Mouse (Mus musculus) ovary, adult 2 months (tissue): ENCODE measurements around the gene Stip1. TPM values are rescaled to one million over a fixed set of nuclear protein-coding genes. Genes with fewer than 3 reads are reported as not detected.

Experiments used
- polyA plus RNA-seq: library from polyadenylated mRNA; depleted of rRNA; stranded (reverse); fragments of >200 nt; gene quantifications from 2 replicates; pipeline ENCODE4 v1.2.3, GENCODE M21; 2012; rRNA removed

The Stip1 gene
- 63.8 and 71.7 TPM in 2 replicates for polyA plus RNA-seq

DNA sequence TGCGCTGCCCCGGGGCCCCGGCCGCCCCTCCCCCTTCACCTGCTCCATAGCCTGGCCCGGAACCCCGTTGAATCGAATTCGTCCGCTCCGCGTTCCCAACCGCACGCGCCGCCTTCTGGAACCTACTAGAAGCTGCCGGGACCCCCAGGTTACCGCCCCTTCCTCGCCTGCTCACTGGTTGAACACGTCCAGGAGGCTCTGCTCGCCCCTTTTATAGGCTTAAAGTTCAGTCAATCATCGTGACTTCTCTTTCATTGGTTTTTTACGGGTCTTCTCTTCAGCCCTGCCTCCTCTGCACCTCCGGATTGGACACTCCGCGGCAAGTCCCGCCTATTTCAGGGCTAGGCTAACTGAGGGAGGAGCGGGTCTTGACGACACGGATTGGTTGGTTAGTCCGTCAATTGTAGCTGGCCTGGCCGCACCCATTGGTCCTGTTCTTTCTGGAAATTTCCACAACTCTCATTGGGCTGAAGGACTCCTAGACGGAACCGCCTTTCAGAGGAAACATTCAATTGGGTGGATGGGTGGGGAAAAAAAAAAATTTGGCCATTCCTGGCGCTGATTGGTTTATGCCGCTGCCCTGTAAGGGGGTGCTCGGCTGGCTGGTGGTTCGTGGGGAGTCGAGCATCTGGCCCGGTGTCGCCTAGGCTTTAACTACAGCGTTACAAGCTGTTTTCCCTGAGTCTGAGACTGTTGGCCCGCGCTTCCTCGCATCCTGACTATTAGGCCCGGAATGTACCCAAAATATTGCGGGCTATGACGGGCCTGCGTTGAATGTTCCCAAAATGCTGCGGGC, at the start of gene Stip1:
Gene Stip1 (minus strand): TSS at position 127 of the 796 bp plus-strand sequence.

DNA sequence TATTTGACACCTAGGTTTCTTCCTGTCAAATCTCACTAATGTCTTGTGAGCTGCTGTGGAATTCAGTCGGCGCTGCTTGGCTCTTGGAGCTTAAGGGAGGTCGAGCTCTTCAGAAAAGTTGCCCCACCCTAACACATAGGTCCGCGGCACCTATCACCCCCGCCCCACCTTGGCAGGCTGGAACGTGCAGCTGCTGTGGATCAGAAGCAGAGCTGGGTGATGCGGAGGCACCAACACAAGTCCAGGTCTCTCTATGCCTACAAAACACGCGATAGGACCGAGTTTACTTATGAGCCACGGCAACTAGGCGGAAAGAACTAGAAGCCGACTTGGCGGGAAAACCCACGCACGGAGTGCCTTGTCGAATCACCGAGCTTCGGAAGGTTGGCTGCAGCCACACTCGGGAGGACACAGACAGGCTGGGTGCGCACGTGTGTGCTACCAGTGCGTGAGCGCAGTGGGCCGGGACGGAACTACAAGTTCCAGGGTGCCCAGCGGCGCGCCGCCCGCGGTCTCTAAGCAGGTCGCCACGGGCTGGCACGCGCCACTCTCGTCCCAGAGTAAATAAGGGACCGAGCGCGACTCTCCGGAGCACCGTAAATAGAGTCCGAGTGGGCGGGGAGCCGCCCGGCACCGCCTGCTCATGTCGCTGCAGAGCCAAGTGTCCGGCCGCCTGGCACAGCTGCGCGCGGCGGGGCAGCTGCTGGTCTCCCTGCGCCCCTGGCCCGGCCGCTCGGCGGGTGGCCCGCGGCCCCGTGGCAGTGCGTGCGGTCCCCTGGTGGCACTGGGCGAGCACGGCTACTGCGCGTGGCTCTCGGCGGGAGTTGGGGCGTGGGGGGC, 16.7 kb upstream of the Stip1 start, which contains the start of gene Macrod1:
Gene Macrod1 (plus strand): TSS at position 563 of the 840 bp plus-strand sequence.

DNA sequence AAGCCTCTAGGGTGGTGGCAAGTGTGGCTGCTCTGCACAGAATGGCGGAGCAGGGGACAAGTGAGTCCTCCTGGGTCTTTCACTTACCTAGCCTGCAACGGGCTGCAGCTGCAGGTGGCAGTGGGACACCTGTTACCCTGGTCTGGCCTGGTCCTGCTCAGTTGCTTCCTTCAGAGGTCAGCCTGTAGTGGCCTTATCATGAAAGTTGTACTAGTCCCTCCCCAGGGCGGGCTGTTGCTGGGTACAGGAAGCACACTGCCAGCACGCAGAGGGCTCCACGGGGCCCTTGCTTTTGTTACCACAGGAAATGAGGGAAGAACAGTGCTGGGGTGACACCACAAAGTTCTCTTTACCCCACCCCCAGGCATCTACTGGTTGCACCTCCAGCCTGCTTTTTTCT, 20.6 kb downstream of the Stip1 start, which contains the start of gene Fermt3:
Gene Fermt3 (minus strand): TSS at position 279 of the 400 bp plus-strand sequence.

DNA sequence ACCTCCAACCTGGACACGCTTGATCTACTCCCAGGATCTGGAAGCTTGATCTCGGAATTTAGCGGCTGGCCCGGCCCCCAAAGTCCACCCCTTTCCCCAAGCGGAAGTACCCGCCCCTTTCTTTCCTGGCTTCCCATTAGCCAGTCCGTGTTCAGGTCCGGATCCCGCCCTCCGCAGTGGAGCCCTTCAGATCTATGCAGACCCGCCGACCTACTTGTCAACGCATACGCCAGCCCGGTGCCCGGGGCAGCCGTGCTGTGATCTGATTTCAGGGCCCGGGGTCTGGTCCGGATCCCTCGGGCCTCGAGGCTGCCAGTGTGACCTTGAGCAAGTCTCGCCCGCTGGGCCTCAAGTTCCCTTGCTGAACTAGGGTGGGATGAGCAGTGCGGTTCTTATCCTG, 43.8 kb downstream of the Stip1 start, which contains the start of the genes Nudt22 and Trpt1:
Gene Nudt22 (minus strand): TSS at position 112 of the 400 bp plus-strand sequence.
Gene Trpt1 (plus strand): TSS at position 126 of the 400 bp plus-strand sequence.

DNA sequence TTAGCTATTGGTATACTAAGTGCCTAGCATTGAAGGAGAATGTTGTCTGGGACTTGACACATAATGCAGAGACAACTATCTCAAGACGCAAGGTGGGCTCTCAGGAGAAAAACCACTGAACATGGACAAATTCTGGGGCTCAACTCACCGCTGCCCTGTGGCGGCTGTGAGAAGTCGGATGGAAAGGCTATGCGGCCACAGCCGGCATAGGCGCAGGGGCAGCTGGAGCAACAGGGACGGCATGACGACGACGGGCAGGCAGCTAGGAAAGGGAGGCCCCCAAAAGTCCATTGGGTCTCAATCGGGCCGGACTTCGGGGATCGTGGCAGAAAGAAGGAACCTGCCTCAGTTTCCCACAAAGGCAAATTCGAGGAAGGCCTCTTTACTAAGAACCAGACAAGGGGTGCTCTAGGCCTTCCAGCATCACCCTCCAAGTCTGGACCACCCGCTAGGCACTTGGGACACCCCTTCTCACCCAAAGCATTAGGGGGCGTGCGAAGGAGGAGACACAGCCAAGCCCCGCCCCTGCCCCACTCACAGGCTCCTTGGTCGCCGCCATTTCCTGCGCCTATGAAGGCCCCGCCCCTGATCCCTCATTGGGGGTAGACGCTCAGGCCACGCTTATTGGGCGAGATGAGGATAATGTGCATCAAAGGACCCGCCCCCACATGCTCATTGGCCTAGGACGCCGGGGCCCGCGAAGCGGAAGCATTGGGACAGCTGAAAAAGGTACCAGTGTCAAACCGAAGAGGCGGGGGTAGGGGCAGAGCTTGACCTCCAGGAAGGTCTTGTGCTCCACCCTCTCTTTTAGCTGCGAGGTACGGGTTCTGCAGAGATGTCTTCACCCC, 47.5 kb downstream of the Stip1 start, which contains the start of gene Dnajc4:
Gene Dnajc4 (minus strand): TSS at position 562 of the 848 bp plus-strand sequence.

DNA sequence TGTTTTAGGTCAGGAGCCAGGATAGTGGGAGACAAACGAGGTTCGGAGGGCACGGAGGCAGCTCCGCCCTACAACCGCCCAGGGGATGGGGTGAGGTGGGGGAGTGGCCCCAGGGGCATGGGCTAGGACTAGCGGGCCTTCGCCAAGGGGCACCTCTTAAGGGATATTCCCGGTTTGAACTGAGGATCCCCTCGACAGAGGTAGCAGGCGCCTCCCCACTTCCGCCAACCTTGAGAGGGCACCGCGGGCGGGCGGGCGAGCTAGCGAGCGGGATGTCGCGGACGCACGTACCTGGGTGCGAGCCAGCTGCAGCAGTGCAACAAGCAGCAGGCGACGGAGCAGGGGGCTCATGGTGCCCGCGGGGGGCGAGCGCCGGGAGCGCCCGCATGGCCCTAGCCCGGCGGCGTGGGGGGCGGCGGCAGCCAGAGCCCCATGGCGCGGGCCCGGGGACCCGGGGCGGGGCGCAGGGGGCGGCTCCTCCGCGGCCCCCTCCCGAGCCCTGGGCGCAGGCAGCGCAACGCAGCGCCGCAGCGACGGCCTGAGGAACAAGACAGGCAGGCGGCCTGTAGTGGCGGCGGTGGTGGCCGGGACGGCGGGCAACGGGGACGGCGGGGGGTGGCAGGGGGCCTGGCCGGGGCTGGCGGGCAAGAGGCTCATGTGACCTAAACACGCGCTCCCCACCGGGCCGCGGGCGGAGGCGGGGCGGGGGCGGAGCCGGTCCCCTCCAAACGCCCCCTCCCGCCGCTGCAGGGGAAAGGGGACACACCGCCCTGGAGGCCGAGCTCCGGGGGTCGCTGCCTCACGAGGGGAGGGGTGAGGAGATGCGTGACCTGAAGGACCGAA, 52.5 kb downstream of the Stip1 start, which contains the start of gene Vegfb:
Gene Vegfb (minus strand): TSS at position 591 of the 843 bp plus-strand sequence.

DNA sequence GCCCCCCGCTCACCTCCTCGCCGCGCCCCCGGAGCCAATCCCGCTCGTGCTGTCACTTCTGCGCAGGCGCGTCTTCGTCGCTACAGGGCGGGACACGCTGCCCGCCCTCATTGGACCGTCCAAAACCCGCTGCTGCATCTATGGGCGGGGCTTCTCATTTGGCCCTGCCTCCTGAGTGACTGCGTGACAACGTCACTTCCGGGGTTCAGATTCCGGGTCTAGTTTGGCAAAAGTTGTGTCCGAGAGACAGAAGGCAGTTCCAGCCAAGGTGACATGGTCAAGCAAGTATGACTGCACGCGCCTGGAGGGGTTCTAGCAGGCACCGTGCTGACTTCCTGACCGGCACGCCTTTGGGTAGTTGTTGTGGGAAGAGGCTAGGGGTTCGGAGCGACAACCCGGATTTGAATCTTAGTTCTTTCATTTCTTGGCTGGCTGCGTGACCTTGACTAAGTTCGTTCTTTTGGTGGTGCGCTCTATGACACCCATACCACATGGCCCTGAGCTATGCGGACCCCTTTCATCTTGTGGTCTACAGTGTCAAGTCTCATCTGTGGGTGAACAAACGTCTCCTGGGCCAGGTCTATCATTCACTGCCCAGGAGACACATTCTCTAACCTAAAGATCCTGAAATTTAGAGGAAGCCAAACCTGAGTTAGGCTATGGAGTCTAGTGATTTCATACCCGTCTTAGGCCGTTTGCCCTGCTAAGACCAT, 59.2 kb downstream of the Stip1 start, which contains the start of gene Fkbp2:
Gene Fkbp2 (minus strand): TSS at position 121 of the 713 bp plus-strand sequence.

DNA sequence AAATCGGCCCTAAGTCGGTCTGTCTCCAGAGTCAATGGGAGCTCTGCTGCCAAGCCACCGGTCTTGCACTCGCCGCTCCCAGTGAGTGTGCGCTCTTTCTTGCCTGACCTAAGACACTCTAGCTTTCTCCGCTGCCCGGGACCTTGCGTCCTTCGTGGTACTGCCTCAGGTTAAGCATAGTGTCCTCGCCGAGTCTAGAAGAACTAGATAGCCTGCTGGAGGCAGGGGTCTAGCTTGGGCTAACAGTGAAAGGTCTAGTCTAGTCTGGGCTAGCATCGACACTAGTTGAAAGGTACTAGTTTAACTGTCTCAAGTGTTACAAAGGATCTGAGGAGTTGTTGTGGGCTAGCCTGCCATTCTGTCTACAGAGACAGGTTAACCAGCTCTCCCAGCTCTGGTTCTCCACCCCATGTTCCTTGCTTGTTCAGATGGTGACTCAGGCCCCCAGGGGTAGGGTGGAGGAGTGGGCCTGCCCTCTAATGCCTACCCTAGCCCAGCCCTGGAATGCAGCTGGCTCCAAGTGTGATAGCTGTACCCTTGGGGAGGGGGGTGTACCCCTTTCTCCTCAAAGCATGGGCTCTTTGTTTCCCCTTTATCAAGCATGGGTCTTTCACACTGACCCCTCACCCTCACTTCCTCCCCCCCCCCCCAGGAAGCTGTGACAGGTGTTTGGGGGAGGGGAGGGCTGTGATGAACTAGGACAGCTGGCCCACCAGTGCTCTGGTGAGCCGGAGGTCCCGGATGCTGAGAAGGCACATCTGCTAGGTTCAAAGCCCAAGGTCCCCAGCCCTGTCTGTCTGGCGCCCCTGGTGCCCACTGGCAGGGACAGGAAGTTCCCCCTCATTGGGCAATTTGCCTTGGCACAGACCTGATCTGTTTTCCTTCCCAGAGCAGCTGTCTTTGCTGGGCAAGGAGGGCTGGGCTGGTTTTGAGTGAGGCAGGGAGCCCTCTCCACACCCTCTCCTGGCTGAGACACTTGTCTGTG, 63.9 kb downstream of the Stip1 start, which contains the start of gene Plcb3:
Gene Plcb3 (minus strand): TSS at position 934 of the 985 bp plus-strand sequence.

DNA sequence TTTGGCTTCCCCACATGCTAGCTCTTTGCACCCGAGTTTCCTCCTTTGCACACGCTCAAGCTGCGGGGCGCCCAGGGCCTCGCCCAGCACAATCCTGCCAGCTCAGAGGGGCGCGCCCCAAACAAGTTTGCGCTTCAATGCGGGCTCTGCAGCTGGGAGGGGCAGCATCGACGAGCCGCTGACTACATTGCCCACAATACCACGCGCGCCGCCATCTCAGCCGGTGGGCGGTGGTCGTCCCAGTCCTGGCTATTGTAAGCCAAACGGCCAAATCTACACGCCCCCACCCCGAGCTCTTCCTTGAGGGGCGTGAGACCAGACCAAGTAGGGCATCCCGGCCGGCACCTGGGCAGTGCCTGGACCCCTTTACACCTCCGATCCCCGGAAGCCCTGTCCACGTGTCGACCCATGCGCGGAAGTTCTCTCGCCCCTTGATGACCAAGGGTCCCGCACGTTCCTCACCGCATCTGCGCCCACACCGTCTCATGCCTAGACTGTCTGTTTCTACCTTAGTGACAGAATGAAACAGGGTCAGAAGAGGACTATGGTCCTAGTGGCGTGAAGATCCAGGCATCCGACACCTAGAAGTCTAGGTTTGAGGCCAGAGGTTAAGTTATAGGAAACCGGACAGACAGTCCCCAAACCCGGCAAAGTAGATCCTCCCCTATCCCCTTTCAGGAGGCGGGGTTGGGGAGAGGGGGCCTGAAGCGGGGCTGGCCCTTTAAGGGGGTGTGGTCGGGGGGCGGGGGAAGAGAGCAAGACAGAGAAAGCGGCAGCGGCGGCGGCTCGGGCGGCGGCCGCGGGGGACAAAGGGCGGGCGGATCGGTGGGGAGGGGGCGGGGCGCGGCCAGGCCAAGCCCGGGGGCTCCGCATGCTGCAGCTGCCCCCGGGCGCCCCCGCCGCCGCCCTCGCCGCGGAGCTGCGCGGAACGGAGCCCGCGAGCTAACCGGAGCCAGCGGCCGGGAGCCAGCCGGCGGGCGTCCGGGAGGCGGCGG, 65.3 kb downstream of the Stip1 start, which contains the start of gene Ppp1r14b:
Gene Ppp1r14b (plus strand): TSS at position 758 of the 995 bp plus-strand sequence.

Other genes starting within 250 kb of the Stip1 start
- gene Rps6ka4, start 199.3 kb downstream of the Stip1 start, polyA plus RNA-seq, result 48.4 and 58.2 TPM in 2 replicates
- gene Ccdc88b, start 181.8 kb downstream of the Stip1 start, polyA plus RNA-seq, result 9.2 and 14.4 TPM in 2 replicates
- gene Trmt112, start 130.3 kb downstream of the Stip1 start, polyA plus RNA-seq, result 136 and 165 TPM in 2 replicates
- gene Prdx5, start 129.9 kb downstream of the Stip1 start, polyA plus RNA-seq, result 81.1 and 89.3 TPM in 2 replicates
- gene Esrra, start 118.2 kb downstream of the Stip1 start, polyA plus RNA-seq, result 41.5 and 54.3 TPM in 2 replicates
- 0.67 and 0.96 TPM in 2 replicates for gene Catsperz, start 114.6 kb downstream of the Stip1 start, polyA plus RNA-seq
- gene Kcnk4, start 105.5 kb downstream of the Stip1 start, polyA plus RNA-seq, result 0.31 and 0.43 TPM in 2 replicates
- 110 and 113 TPM in 2 replicates for gene Bad, start 98.1 kb downstream of the Stip1 start, polyA plus RNA-seq
- gene Gpr137, start 97.5 kb downstream of the Stip1 start, polyA plus RNA-seq, result 149 and 153 TPM in 2 replicates
- 195 and 257 TPM in 2 replicates for gene Ppp1r14b, start 65.0 kb downstream of the Stip1 start, polyA plus RNA-seq
- gene Plcb3, start 63.5 kb downstream of the Stip1 start, polyA plus RNA-seq, result 124 and 128 TPM in 2 replicates
- gene Fkbp2, start 59.5 kb downstream of the Stip1 start, polyA plus RNA-seq, result 38.2 and 48.3 TPM in 2 replicates
- 69.8 and 79.7 TPM in 2 replicates for gene Vegfb, start 52.3 kb downstream of the Stip1 start, polyA plus RNA-seq
- 42.1 and 55.2 TPM in 2 replicates for gene Dnajc4, start 47.4 kb downstream of the Stip1 start, polyA plus RNA-seq
- 59.8 and 60.4 TPM in 2 replicates for gene Nudt22, start 43.9 kb downstream of the Stip1 start, polyA plus RNA-seq
- gene Trpt1, start 43.8 kb downstream of the Stip1 start, polyA plus RNA-seq, result 12.4 TPM in 2 replicates
- gene Fermt3, start 20.5 kb downstream of the Stip1 start, polyA plus RNA-seq, result 12.7 and 13.1 TPM in 2 replicates
- 50.2 and 54.3 TPM in 2 replicates for gene Macrod1, start 16.8 kb upstream of the Stip1 start, polyA plus RNA-seq
- gene Flrt1, start 65.8 kb upstream of the Stip1 start, polyA plus RNA-seq, result 5.2 and 5.6 TPM in 2 replicates
- 174 and 216 TPM in 2 replicates for gene Otub1, start 166.3 kb upstream of the Stip1 start, polyA plus RNA-seq
- gene Cox8a, start 177.6 kb upstream of the Stip1 start, polyA plus RNA-seq, result 2,339 and 2,765 TPM in 2 replicates
- 25.1 and 35.6 TPM in 2 replicates for gene Naa40, start 201.2 kb upstream of the Stip1 start, polyA plus RNA-seq
- 12.9 and 15.4 TPM in 2 replicates for gene Rcor2, start 227.4 kb upstream of the Stip1 start, polyA plus RNA-seq